Mouse (Mus musculus) CH12.LX (cell line): Measurements from ENCODE around the gene 1190005I06Rik. TPM values are rescaled to one million over a fixed set of nuclear protein-coding genes. Genes with fewer than 3 reads are reported as not detected.

Source experiments
- DNase-seq: peaks from one replicate; pipeline ENCODE4 v3.0.0-alpha.2; 2013; ENCODE audit errors: extremely low read depth
- H3K27ac ChIP-seq: 2 replicates; pipeline ENCODE4 v1.5.1; 2012; ENCODE audit warnings: low read depth, mild to moderate bottlenecking, control low read depth, moderate library complexity; ENCODE audit not compliant: insufficient read depth
- H3K27me3 ChIP-seq: replicated peaks from 2 replicates; pipeline ENCODE3; 2012; ENCODE audit warnings: inconsistent platforms
- H3K36me3 ChIP-seq, 2 experiments: replicated peaks in 1 of 2; 2 replicates each; pipeline versions ENCODE3 to v1.6.1; 2012; ENCODE audit warnings: inconsistent platforms in 1 of 2, low read length in 1 of 2, mild to moderate bottlenecking in 1 of 2, mixed read lengths in 1 of 2, moderate library complexity in 1 of 2; ENCODE audit not compliant: control insufficient read depth in 1 of 2, insufficient read depth in 1 of 2
- H3K4me1 ChIP-seq, 2 experiments: 2 replicates each; pipeline ENCODE4 v1.6.1; 2012; ENCODE audit warnings: inconsistent platforms in 1 of 2, moderate library complexity in 1 of 2; ENCODE audit not compliant: insufficient read depth in 2 of 2, control insufficient read depth in 1 of 2
- H3K4me2 ChIP-seq: 2 replicates; pipeline ENCODE4 v1.6.1; 2012; ENCODE audit warnings: low read depth, mild to moderate bottlenecking, control low read depth; ENCODE audit not compliant: poor library complexity, insufficient read depth, severe bottlenecking
- H3K4me3 ChIP-seq, 3 experiments: fragments of 150-350 bp in 1 of 3; sonication (generic) in 1 of 3; replicated peaks in 1 of 3; 2 replicates each; pipeline versions ENCODE3 to v1.5.1; 2011 to 2012; ENCODE audit warnings: low read depth in 2 of 3, low read length in 2 of 3, mild to moderate bottlenecking in 2 of 3, moderate library complexity in 2 of 3, control low read depth in 1 of 3, improper control_type of control experiment in 1 of 3, inconsistent platforms in 1 of 3, mixed read lengths in 1 of 3; ENCODE audit not compliant: poor library complexity in 1 of 3
- H3K79me2 ChIP-seq: replicated peaks from 2 replicates; pipeline ENCODE4 v1.6.1; 2012; ENCODE audit warnings: mild to moderate bottlenecking, moderate library complexity; ENCODE audit not compliant: control insufficient read depth, poor library complexity, insufficient read depth, severe bottlenecking; ENCODE audit errors: extremely low read depth
- H3K9ac ChIP-seq: 2 replicates; pipeline ENCODE4 v1.6.1; 2012; ENCODE audit warnings: low read depth, mild to moderate bottlenecking, control low read depth, moderate library complexity; ENCODE audit not compliant: insufficient read depth
- H3K9me3 ChIP-seq: replicated peaks from 2 replicates; pipeline ENCODE3; 2012; ENCODE audit warnings: low read length, inconsistent platforms, mixed read lengths
- CHD2 ChIP-seq: IDR thresholded peaks from 2 replicates; pipeline ENCODE4 v1.6.1; 2011; ENCODE audit warnings: low read length, improper control_type of control experiment
- CTCF ChIP-seq, 2 experiments: IDR thresholded peaks in 1 of 2; conservative IDR thresholded peaks in 1 of 2; 2 replicates each; pipeline ENCODE4 v1.5.1; 2011 to 2012; ENCODE audit warnings: low read depth in 2 of 2, low read length in 2 of 2, improper control_type of control experiment in 1 of 2, inconsistent platforms in 1 of 2, mild to moderate bottlenecking in 1 of 2, moderate library complexity in 1 of 2
- EP300 ChIP-seq: IDR thresholded peaks from 2 replicates; pipeline ENCODE4 v1.6.1; 2011; ENCODE audit warnings: low read length, improper control_type of control experiment
- GABPA ChIP-seq: IDR thresholded peaks from 2 replicates; pipeline ENCODE4 v1.6.1; 2012; ENCODE audit warnings: low read depth, low read length, improper control_type of control experiment, inconsistent platforms; ENCODE audit not compliant: insufficient replicate concordance
- IRF4 ChIP-seq: IDR thresholded peaks from 2 replicates; pipeline ENCODE4 v1.6.1; 2014; ENCODE audit warnings: low read depth, mild to moderate bottlenecking, inconsistent platforms, low read length, improper control_type of control experiment
- JUND ChIP-seq: conservative IDR thresholded peaks from 2 replicates; pipeline ENCODE4 v1.6.1; 2011; ENCODE audit warnings: low read depth, low read length, improper control_type of control experiment
- MAX ChIP-seq: IDR thresholded peaks from 2 replicates; pipeline ENCODE4 v1.6.1; 2011; ENCODE audit warnings: low read length, improper control_type of control experiment
- MEF2A ChIP-seq: IDR thresholded peaks from 2 replicates; pipeline ENCODE4 v1.6.1; 2014; ENCODE audit warnings: low read depth, mild to moderate bottlenecking, inconsistent platforms, low read length, improper control_type of control experiment, borderline replicate concordance
- MYC ChIP-seq: IDR thresholded peaks from 2 replicates; pipeline ENCODE4 v1.6.1; 2011; ENCODE audit warnings: low read depth, mild to moderate bottlenecking, improper control_type of control experiment, low read length
- NRF1 ChIP-seq: IDR thresholded peaks from 2 replicates; pipeline ENCODE4 v1.6.1; 2014; ENCODE audit warnings: low read depth, mild to moderate bottlenecking, inconsistent platforms, low read length, improper control_type of control experiment, moderate library complexity
- POLR2AphosphoS2 ChIP-seq: IDR thresholded peaks from 2 replicates; pipeline ENCODE4 v1.6.1; 2011; ENCODE audit warnings: low read depth, low read length, improper control_type of control experiment
- RAD21 ChIP-seq: IDR thresholded peaks from 2 replicates; pipeline ENCODE4 v1.6.1; 2011; ENCODE audit warnings: low read depth, mild to moderate bottlenecking, low read length, improper control_type of control experiment, moderate library complexity
- RCOR1 ChIP-seq: conservative IDR thresholded peaks from 2 replicates; pipeline ENCODE4 v1.6.1; 2012; ENCODE audit warnings: low read depth, mild to moderate bottlenecking, inconsistent platforms, low read length, improper control_type of control experiment
- SIN3A ChIP-seq: IDR thresholded peaks from 2 replicates; pipeline ENCODE4 v1.6.1; 2012; ENCODE audit warnings: low read length, improper control_type of control experiment, inconsistent platforms
- SMC3 ChIP-seq: IDR thresholded peaks from 2 replicates; pipeline ENCODE4 v1.6.1; 2011; ENCODE audit warnings: low read depth, low read length, improper control_type of control experiment
- TBP ChIP-seq: conservative IDR thresholded peaks from 2 replicates; pipeline ENCODE4 v1.6.1; 2011; ENCODE audit warnings: low read depth, low read length, improper control_type of control experiment
- USF2 ChIP-seq: conservative IDR thresholded peaks from 2 replicates; pipeline ENCODE4 v1.6.1; 2011; ENCODE audit warnings: low read depth, low read length, improper control_type of control experiment
- ZC3H11A ChIP-seq: IDR thresholded peaks from 2 replicates; pipeline ENCODE4 v1.6.1; 2012; ENCODE audit warnings: low read depth, mild to moderate bottlenecking, inconsistent platforms, low read length, improper control_type of control experiment
- ZKSCAN1 ChIP-seq: IDR thresholded peaks from 2 replicates; pipeline ENCODE4 v1.6.1; 2012; ENCODE audit warnings: low read depth, inconsistent platforms, low read length, improper control_type of control experiment, borderline replicate concordance
- ZMIZ1 ChIP-seq: IDR thresholded peaks from 2 replicates; pipeline ENCODE4 v1.6.1; 2012; ENCODE audit warnings: low read depth, mild to moderate bottlenecking, inconsistent platforms, low read length, improper control_type of control experiment
- dilution Hi-C: fragments of 300-500 bp; cut with MboI; formaldehyde crosslinking; loops from 2 replicates; pipeline ENCODE4 v1.14.3; 2020; ENCODE audit warnings: low sequenced_read_pairs; ENCODE audit not compliant: extremely low pct_unique_long_range_greater_than_20kb, extremely low pct_ligation_motif_present
- in situ Hi-C: fragments of 300-500 bp; cut with MboI; formaldehyde crosslinking; loops from 3 replicates; pipeline ENCODE4 v1.14.3; 2019; ENCODE audit warnings: low sequenced_read_pairs, low pct_ligation_motif_present, low pct_unique_long_range_greater_than_20kb, mixed read lengths
- polyA plus RNA-seq: library from polyadenylated mRNA; unstranded; fragments of >175 nt; gene quantifications from 2 replicates; pipeline ENCODE4 v1.2.1, GENCODE M21; 2012; ENCODE audit warnings: low read depth; ENCODE audit not compliant: insufficient read length
- total RNA-seq, 2 experiments: library from RNA; depleted of rRNA; stranded (reverse); fragments of 300-350 nt in 1 of 2; fragments of >200 nt in 1 of 2; gene quantifications; 2 replicates each; pipeline ENCODE4 v1.2.3; 2012 to 2014

Gene 1190005I06Rik
- total and polyA plus RNA-seq, 3 experiments = 0.36 to 0.85 TPM; not detected in 1

DNA sequence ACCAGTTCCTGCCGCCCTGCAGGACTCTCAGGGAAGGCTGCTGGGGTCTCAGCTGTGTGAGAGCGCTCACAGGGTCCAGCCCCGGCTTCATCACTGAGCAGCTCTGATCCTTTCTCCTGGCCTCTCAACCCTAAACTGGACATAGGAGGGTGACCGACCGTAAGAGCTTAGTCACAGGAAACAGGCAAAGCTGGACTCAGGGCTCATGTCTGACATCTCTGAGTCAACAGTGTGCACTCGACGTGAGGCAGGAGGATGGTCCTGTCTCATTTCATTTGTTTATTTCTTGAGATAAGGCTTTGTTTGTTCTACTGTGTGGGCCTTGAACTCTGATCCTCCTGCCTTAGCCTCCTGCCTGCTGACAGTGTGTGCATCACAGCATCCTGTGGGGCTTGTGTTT is 27.0 kb downstream of the 1190005I06Rik start:
- no peak overlapping the region for H3K27ac ChIP-seq
- H3K79me2 ChIP-seq = no peaks in the 10 kb centered on the region
- H3K4me1 ChIP-seq = peaks cover 0 to 3% of the 10 kb centered on the region in 2 experiments; a peak in 1 of 4 replicates
- H3K9ac ChIP-seq = no peak overlapping the region
- DNase-seq = no peak
- H3K4me2 ChIP-seq = no peak overlapping the region
- no peak for TF ChIP-seq MEF2A
- no peak for TF ChIP-seq ZC3H11A
- no peak for TF ChIP-seq EP300
- no peak for TF ChIP-seq RAD21
- no peak for TF ChIP-seq JUND
- TF ChIP-seq GABPA = no peak
- no peak for TF ChIP-seq POLR2AphosphoS2
- TF ChIP-seq ZKSCAN1 = no peak
- TF ChIP-seq ZMIZ1 = no peak
- dilution Hi-C loops = no loop called here
- in situ Hi-C loops = no loop called here
- peaks cover 17% of the 10 kb centered on the region for H3K27me3 ChIP-seq
- no peaks in the 10 kb centered on the region for H3K9me3 ChIP-seq
- no peak overlapping the region for H3K4me3 ChIP-seq
- no peaks in the 10 kb centered on the region for H3K36me3 ChIP-seq

DNA sequence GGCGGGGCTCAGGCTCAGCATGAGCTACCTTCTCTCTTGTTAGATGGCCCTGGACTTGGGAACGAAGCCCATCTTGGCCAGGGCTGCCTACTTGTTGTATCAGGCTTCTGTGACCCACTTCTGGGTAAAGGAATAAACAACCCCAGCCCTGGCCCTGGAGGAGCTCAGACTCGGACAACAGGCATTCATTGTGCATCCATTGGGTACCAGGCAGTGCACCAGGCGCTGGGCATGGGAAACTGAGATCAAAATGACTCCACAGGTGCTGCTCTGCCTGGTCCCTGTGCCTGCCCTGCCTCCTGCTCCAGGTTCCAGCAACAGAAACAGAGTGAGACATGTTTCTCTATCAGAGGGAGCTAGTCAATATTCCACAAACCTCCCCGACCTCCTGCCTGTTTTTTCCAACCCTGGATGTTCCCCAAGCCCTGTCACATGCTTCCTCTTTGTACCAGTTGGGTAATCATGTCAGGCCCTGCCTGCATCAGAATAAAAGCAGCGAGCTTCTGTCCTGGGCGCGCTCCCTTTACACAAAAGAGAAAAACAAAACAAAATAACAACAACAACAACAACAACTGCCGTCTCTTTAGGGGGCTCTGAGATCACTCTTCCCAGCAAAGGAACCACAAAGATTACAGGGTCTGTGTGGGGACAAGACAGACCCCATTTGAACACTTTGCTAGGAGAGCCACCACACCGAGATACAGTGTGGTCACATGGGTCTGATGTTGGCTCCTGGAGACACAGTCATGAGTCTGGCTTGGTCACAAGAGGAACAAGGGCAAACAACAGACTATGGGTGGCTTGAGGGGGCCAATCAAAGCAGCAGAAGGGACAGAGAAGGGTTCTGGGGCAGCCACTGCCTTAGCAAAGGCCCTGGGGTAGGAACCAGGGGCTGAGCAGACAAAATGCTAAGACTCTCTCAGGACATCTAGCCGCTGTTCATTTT is 27.9 kb downstream of the 1190005I06Rik start:
- Histone ChIP-seq H3K9ac (no peak overlapping the region), H3K4me2 (no peak overlapping the region), H3K79me2 (no peaks in the 10 kb centered on the region), H3K4me1 (peaks cover 0 to 3% of the 10 kb centered on the region in 2 experiments; a peak in 1 of 4 replicates), H3K27ac (no peak overlapping the region), H3K36me3 (no peaks in the 10 kb centered on the region), H3K9me3 (no peaks in the 10 kb centered on the region), H3K27me3 (peaks cover 18% of the 10 kb centered on the region), H3K4me3 (no peak overlapping the region)
- TF ChIP-seq ZKSCAN1 (no peak), MEF2A (no peak), NRF1 (no peak), RAD21 (no peak), USF2 (no peak), SIN3A (no peak), EP300 (no peak), TBP (no peak), POLR2AphosphoS2 (no peak), CHD2 (no peak), IRF4 (no peak), RCOR1 (no peak), SMC3 (no peak), CTCF (conservative IDR thresholded peaks at IDR 0.05 in 1 of 2, IDR thresholded peaks at IDR 0.05 in 1 of 2; ENCODE audit: low read depth in 2 of 2, low read length in 2 of 2) (no peak), MYC (no peak), MAX (no peak), GABPA (no peak)
- DNase-seq = no peak
- in situ Hi-C loops (loop anchor here (10.0 kb wide), 1 partner anchor 435 kb away; no protein-coding TSS in a partner anchor), dilution Hi-C loops (no loop called here)
